Mouse (Mus musculus): ENCODE data around the gene Tmem217.

Tmem217 gene

GRCm38 (mm10) chr17:29488257-29488977 is 63.8 kb downstream of the Tmem217 start:
- no peak for DNase-seq (ENCODE audit: low spot score)

GRCm38 (mm10) chr17:29485336-29486233 is 66.6 kb downstream of the Tmem217 start:
- DNase-seq (ENCODE audit: low spot score): no peak

GRCm38 (mm10) chr17:29484431-29484830 is 67.8 kb downstream of the Tmem217 start:
- DNase-seq (ENCODE audit: low spot score): no peak

GRCm38 (mm10) chr17:29483282-29483681 is 68.9 kb downstream of the Tmem217 start:
- no peak for DNase-seq (ENCODE audit: low spot score)

- DNase-seq (ENCODE audit: low spot score): no peak
These were observed 69.6 kb downstream of the Tmem217 start for GRCm38 (mm10) chr17:29482632-29483031.

GRCm38 (mm10) chr17:29480256-29480655 is 71.9 kb downstream of the Tmem217 start:
- no peak for DNase-seq (ENCODE audit: low spot score)

GRCm38 (mm10) chr17:29478271-29478670 is 73.9 kb downstream of the Tmem217 start:
- no peak for DNase-seq (ENCODE audit: low spot score)

- no peak for DNase-seq (ENCODE audit: low spot score)
These were observed 74.8 kb downstream of the Tmem217 start for GRCm38 (mm10) chr17:29477357-29477756.

- DNase-seq (ENCODE audit: low spot score): no peak
These were observed 75.7 kb downstream of the Tmem217 start for GRCm38 (mm10) chr17:29476461-29476860.
